Mouse (Mus musculus) liver, postnatal 0 days (tissue): Measurements from ENCODE around the gene Il27. TPM values are rescaled to one million over a fixed set of nuclear protein-coding genes. Genes with fewer than 3 reads are reported as not detected.
A peak's percentile ranks its signal among the peaks of the same experiment; 100 is the strongest.

Source experiments
- ATAC-seq: fragments of 200-750 bp; cut with Nextera tagmentation; 2 replicates; pipeline ENCODE4 v1.8.0; 2017; ENCODE audit warnings: mild to moderate bottlenecking, moderate library complexity
- DNase-seq: peaks from one replicate; pipeline ENCODE4 v3.0.0-alpha.2; 2016
- H3K27ac ChIP-seq: fragments of 300-500 bp; sonication (generic); 2 replicates; pipeline ENCODE4 v1.5.1; 2014; ENCODE audit warnings: antibody characterized with exemption, moderate library complexity, mild to moderate bottlenecking, low read depth
- H3K27me3 ChIP-seq: fragments of 300-500 bp; sonication (generic); 2 replicates; pipeline ENCODE4 v1.6.1; 2014; ENCODE audit warnings: low read length, control low read depth, mixed read lengths; ENCODE audit not compliant: insufficient read depth
- H3K36me3 ChIP-seq: fragments of 300-500 bp; sonication (generic); replicated peaks from 2 replicates; pipeline ENCODE4 v1.6.1; 2014; ENCODE audit warnings: mild to moderate bottlenecking, control low read depth, low read length, moderate library complexity, mixed read lengths; ENCODE audit not compliant: insufficient read depth
- H3K4me1 ChIP-seq: fragments of 300-500 bp; sonication (generic); 2 replicates; pipeline ENCODE4 v1.6.1; 2014; ENCODE audit warnings: antibody characterized with exemption, mild to moderate bottlenecking, control low read depth; ENCODE audit not compliant: insufficient read depth
- H3K4me2 ChIP-seq: fragments of 300-500 bp; sonication (generic); 2 replicates; pipeline ENCODE4 v1.6.1; 2014; ENCODE audit warnings: low read depth, mild to moderate bottlenecking, low read length, moderate library complexity, mixed read lengths
- H3K4me3 ChIP-seq: fragments of 300-500 bp; sonication (generic); 2 replicates; pipeline ENCODE4 v1.5.1; 2014; ENCODE audit warnings: low read depth, low read length
- H3K9ac ChIP-seq: fragments of 300-500 bp; sonication (generic); replicated peaks from 2 replicates; pipeline ENCODE4 v1.6.1; 2014; ENCODE audit warnings: mild to moderate bottlenecking, moderate library complexity
- H3K9me3 ChIP-seq: fragments of 300-500 bp; sonication (generic); 2 replicates; pipeline ENCODE4 v1.6.1; 2016; ENCODE audit warnings: mild to moderate bottlenecking, control low read depth, low read length, mixed read lengths
- CTCF ChIP-seq: sonication (generic); IDR thresholded peaks from 2 replicates; pipeline ENCODE4 v1.5.1; 2016; ENCODE audit warnings: antibody characterized with exemption, low read depth
- EP300 ChIP-seq: IDR thresholded peaks from 2 replicates; pipeline ENCODE4 v1.6.1; 2016; ENCODE audit warnings: antibody characterized with exemption, low read depth, mild to moderate bottlenecking
- WGBS: fragments of 180-500 bp; shearing (Covaris S2); extraction: QIAGEN DNeasy Blood & Tissue Kit; methylation state at CpG from one replicate; pipeline ENCODE4 v1.1.7; 2014; ENCODE audit not compliant: insufficient replicate concordance; 5-methylcytosine and 5-hydroxymethylcytosine counted together
- microRNA-seq: library from miRNA; unstranded; fragments of <30 nt; microRNA quantifications from one replicate; pipeline ENCODE4, GENCODE M21; 2016
- polyA plus RNA-seq: library from polyadenylated mRNA; unstranded; fragments of >200 nt; fragmentation: Nextera tagmentation; extraction: Ambion mirVana; gene quantifications from 2 replicates; pipeline ENCODE4 v1.2.1, GENCODE M21; 2015

Gene Il27
- polyA plus RNA-seq, 1 experiment from 2014 or later: 0.18 TPM

DNA sequence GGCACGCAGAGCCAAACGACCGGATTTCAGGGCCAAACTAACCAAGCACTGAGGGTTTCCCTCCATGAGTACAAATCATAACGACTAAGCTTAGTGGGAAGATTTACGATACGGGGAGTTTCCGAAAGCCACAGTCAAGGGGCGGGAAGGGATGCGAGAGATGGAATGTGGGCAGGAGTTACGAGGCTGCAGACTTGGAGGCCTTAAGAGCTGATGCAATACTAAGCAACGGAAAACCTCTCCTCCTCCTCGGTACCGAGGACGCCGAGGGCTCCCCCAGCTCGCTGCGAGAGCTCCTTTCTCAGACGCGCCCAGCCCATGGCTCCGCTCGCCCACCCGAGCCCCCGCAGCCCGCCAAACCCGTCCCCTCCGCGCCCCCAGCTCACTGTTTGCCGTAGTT lies 29.0 kb downstream of the Il27 start:
- ATAC-seq: peak; percentile 51

DNA sequence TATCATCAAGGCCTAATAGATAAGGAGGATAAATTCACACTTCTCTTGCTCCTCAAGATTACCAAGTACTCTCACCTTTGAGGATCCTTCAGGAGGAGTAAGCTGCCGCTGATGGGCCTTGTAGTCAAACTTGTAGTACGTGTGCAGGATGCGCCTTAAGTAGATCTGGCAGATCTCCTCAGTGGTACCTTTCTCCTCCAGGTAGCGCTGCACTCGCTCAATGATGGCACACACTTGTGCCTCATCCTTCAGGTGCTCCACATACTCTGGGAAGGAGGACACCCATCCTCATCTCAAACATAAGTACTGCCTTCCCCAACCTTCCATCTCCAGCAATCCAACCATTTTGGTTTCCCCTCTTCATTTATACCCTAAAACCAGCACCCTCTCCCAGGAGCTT lies 38.1 kb downstream of the Il27 start:
- WGBS: 94% methylated on average over 5 of the region's 5 CpGs

More for the DNA sequence above, 29.0 kb downstream of the Il27 start:
- H3K9me3 ChIP-seq: no peaks in the 10 kb centered on the region
- peak overlapping the region; percentile 95 for H3K27ac ChIP-seq
- no peak for DNase-seq
- peak overlapping the region; percentile 100 for H3K4me3 ChIP-seq
- 1% methylated on average over 18 of the region's 28 CpGs for WGBS
- H3K9ac ChIP-seq: peak overlapping the region; percentile 95
- H3K36me3 ChIP-seq: peaks cover 34% of the 10 kb centered on the region
- 0 out of 2 replicates have a peak, but pooled peaks cover 3% of the 10 kb centered on the region for H3K4me1 ChIP-seq
- no peak for TF ChIP-seq EP300
- TF ChIP-seq CTCF: no peak
- no peaks in the 10 kb centered on the region for H3K27me3 ChIP-seq
- H3K4me2 ChIP-seq: peak overlapping the region; percentile 79

DNA sequence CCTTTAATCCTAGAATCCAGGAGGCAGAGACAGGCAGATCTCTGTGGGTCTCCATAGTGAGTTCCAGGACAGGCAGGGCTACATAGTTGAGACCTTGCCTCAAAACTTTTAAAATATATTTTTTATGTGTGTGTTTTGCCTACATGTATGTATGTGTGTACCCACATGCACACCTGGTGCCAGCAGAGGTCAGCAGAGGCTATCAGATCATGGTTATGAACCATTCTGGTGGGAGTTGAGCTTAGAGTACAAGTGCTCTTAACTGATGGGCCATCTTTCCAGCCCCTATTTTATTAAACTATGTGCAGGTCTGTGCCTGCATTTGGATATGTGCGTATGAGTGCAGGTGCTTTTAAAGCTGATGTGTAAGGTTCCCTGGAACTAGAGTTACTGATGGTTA lies 39.9 kb downstream of the Il27 start:
- H3K4me2 ChIP-seq: no peak overlapping the region
- TF ChIP-seq EP300: no peak
- peak; percentile 49 for TF ChIP-seq CTCF
- H3K27ac ChIP-seq: no peak overlapping the region
- ATAC-seq: no peak
- no peak overlapping the region for H3K9ac ChIP-seq
- no peak overlapping the region for H3K4me3 ChIP-seq
- no peak for DNase-seq
- no peaks in the 10 kb centered on the region for H3K4me1 ChIP-seq
- H3K36me3 ChIP-seq: peaks cover 93% of the 10 kb centered on the region
- WGBS: 88% methylated on average over 1 of the region's 1 CpGs
- no peaks in the 10 kb centered on the region for H3K9me3 ChIP-seq
- H3K27me3 ChIP-seq: no peaks in the 10 kb centered on the region

More for the DNA sequence above, 38.1 kb downstream of the Il27 start:
- no peak overlapping the region for H3K9ac ChIP-seq
- H3K9me3 ChIP-seq: no peaks in the 10 kb centered on the region
- H3K27ac ChIP-seq: no peak overlapping the region
- no peak overlapping the region for H3K4me2 ChIP-seq
- no peak for DNase-seq
- H3K36me3 ChIP-seq: peaks cover 86% of the 10 kb centered on the region
- H3K4me3 ChIP-seq: no peak overlapping the region
- ATAC-seq: no peak
- no peaks in the 10 kb centered on the region for H3K4me1 ChIP-seq
- TF ChIP-seq EP300 (no peak), CTCF (no peak)
- no peaks in the 10 kb centered on the region for H3K27me3 ChIP-seq

DNA sequence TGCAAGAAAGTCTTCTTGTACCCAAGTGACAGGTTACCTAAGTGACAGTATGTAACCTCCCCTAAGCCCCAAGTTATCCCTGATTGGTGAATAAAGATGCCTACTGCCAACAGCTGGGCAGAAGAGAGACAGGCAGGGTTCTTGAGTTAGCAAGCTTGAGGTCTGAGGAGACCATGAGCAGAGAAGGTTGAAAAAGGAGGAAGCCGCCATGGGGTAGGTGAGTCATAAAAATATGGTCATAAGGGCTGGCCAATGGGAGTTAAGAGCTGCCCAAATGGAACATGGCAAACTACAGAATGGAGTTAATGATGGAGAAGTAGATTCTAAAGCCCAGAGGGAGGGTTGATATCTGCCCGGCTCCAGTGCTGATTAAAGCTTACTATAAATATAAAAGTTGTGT lies 49.1 kb downstream of the Il27 start:
- 88% methylated on average over 2 of the region's 2 CpGs for whole genome bisulfite sequencing
- Histone ChIP-seq H3K27ac (no peak overlapping the region), H3K27me3 (no peaks in the 10 kb centered on the region), H3K9me3 (no peaks in the 10 kb centered on the region), H3K4me1 (no peaks in the 10 kb centered on the region), H3K4me3 (no peak overlapping the region), H3K36me3 (peaks cover 50% of the 10 kb centered on the region), H3K4me2 (no peak overlapping the region), H3K9ac (no peak overlapping the region)
- TF ChIP-seq EP300 (no peak), CTCF (no peak)
- DNase-seq (no peak), ATAC-seq (no peak)

DNA sequence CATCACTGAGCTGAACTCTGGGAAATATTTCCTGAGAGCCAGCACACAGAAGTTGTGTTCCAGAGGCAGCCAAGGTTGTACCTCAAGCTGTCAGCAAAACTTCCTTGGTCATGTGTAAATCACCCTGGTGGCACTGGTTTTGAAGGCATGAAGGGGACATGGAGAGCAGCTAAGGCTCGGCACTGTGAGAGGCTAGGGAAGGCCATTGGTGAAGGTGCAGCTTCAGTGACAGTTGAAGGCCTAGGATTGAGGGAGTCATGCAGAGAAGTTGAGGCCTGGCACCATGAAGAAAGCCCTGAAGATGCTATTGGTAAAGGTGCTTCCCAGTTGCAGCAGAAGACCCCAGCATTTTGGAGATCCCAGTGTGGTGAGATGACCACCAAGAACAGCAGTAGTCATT lies 53.1 kb downstream of the Il27 start:
- Histone ChIP-seq H3K4me1 (no peaks in the 10 kb centered on the region), H3K36me3 (peaks cover 16% of the 10 kb centered on the region), H3K27ac (no peak overlapping the region), H3K9me3 (no peaks in the 10 kb centered on the region), H3K4me2 (no peak overlapping the region), H3K27me3 (peaks cover 4% of the 10 kb centered on the region), H3K4me3 (no peak overlapping the region), H3K9ac (no peak overlapping the region)
- TF ChIP-seq EP300: no peak
- TF ChIP-seq CTCF: no peak
- ATAC-seq (no peak), DNase-seq (peak; percentile 5)
- WGBS: 48% methylated on average over 1 of the region's 1 CpGs

Small RNA genes within 50 kb of the gene (microRNA-seq; reads per million reads assigned to microRNA genes)
- 2.8 reads per million for gene Mir7059

Other genes starting within 250 kb of the Il27 start
- 8.7 and 9.2 TPM in 2 replicates for gene Lat, start 225.4 kb downstream of the Il27 start, polyA plus RNA-seq
- gene Spns1, start 217.5 kb downstream of the Il27 start, polyA plus RNA-seq: 17.2 and 18.6 TPM in 2 replicates
- gene Nfatc2ip, start 198.2 kb downstream of the Il27 start, polyA plus RNA-seq: 1.4 and 1.5 TPM in 2 replicates
- 8.7 and 9.1 TPM in 2 replicates for gene Cd19, start 180.1 kb downstream of the Il27 start, polyA plus RNA-seq
- gene Rabep2, start 166.2 kb downstream of the Il27 start, polyA plus RNA-seq: 7.1 and 7.2 TPM in 2 replicates
- gene Atp2a1, start 131.8 kb downstream of the Il27 start, polyA plus RNA-seq: 2.2 and 34.1 TPM in 2 replicates
- gene Sh2b1, start 119.5 kb downstream of the Il27 start, polyA plus RNA-seq: 13.5 and 13.7 TPM in 2 replicates
- gene Tufm, start 107.6 kb downstream of the Il27 start, polyA plus RNA-seq: 57.6 and 57.7 TPM in 2 replicates
- 12.0 and 13.6 TPM in 2 replicates for gene Atxn2l, start 91.5 kb downstream of the Il27 start, polyA plus RNA-seq
- gene Eif3c, start 28.5 kb downstream of the Il27 start, polyA plus RNA-seq: 78.4 and 90.9 TPM in 2 replicates
- gene Apobr, start 10.0 kb downstream of the Il27 start, polyA plus RNA-seq: 3.0 and 4.0 TPM in 2 replicates
- gene Cln3, start 9.1 kb downstream of the Il27 start, polyA plus RNA-seq: 12.3 and 14.6 TPM in 2 replicates
- 4.0 and 4.5 TPM in 2 replicates for gene Nupr1, start 35.9 kb upstream of the Il27 start, polyA plus RNA-seq
- 22.7 and 22.8 TPM in 2 replicates for gene Sgf29, start 54.4 kb upstream of the Il27 start, polyA plus RNA-seq
- gene Sult1a1, start 81.5 kb upstream of the Il27 start, polyA plus RNA-seq: 221 and 241 TPM in 2 replicates
- 86.5 and 93.5 TPM in 2 replicates for gene Bola2, start 100.5 kb upstream of the Il27 start, polyA plus RNA-seq
- 2.6 and 3.7 TPM in 2 replicates for gene Slx1b, start 100.8 kb upstream of the Il27 start, polyA plus RNA-seq
- gene Coro1a, start 112.8 kb upstream of the Il27 start, polyA plus RNA-seq: 121 and 130 TPM in 2 replicates
- gene Mapk3, start 164.7 kb upstream of the Il27 start, polyA plus RNA-seq: 20.3 and 21.0 TPM in 2 replicates
- 0.77 and 1.6 TPM in 2 replicates for gene Gdpd3, start 171.4 kb upstream of the Il27 start, polyA plus RNA-seq
- gene Ypel3, start 182.0 kb upstream of the Il27 start, polyA plus RNA-seq: 65.0 and 74.7 TPM in 2 replicates
- 0.14 and 0.29 TPM in 2 replicates for gene Tbx6, start 186.5 kb upstream of the Il27 start, polyA plus RNA-seq
- gene Ppp4c, start 197.6 kb upstream of the Il27 start, polyA plus RNA-seq: 69.9 and 72.1 TPM in 2 replicates
- 0.06 and 0.09 TPM in 2 replicates for gene Fam57b, start 202.7 kb upstream of the Il27 start, polyA plus RNA-seq
- gene 4930451I11Rik, start 236.7 kb upstream of the Il27 start, polyA plus RNA-seq: not detected in 2 replicates